Mouse (Mus musculus) kidney, adult 2 months (tissue): ENCODE data around the gene Eps15.

ENCODE experiments used
- CTCF ChIP-seq: fragments of 200-500 bp; conservative IDR thresholded peaks from 2 replicates; pipeline ENCODE4 v1.5.1; 2011; ENCODE audit warnings: low read depth, mild to moderate bottlenecking, control low read depth, low read length, moderate library complexity, mixed read lengths; ENCODE audit not compliant: insufficient read depth, insufficient read length
- POLR2A ChIP-seq: fragments of 200-500 bp; IDR thresholded peaks from one replicate; pipeline ENCODE4 v1.6.1; 2011; ENCODE audit warnings: low read depth, low read length, control low read depth

DNA sequence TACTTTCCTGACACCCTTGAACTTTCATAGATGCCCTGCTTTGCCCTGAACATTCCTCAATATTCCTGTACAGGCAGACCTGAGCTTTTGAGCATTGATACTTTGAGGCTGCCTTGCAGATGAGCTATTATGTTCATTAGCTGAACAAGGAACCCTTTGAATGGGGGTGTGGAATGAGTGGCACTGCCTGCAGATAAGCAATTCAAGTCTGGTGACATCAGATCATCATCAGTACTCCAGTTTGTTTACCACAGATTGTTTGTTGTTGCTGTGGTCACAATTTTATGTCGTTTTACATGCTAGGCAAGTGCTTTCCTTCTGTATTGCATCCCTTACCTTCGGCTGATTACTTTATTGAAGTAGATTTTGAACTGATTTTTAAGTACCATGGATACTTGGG lies 16.4 kb downstream of the Eps15 start:
- no peak for TF ChIP-seq CTCF
- no peak for TF ChIP-seq POLR2A
